Comparison of ENCODE assay signal across 25 mouse cellular contexts in genomic region chr5:145008878-145009659, GRCm38 (mm10). TPM values are rescaled to one million over a fixed set of nuclear protein-coding genes. Genes with fewer than 3 reads are reported as not detected.
DNase-seq lines count a peak whose midpoint lies in the region; ATAC-seq and TF ChIP-seq lines count a peak whose summit lies in the region.
"Had no signal": no experiment of that assay in that cellular context is flagged by ENCODE, and none has a peak within 500 bp of the region (broad histone marks: within the 10 kb centered on the region; RNA-seq: fewer than 3 reads in every experiment).

No protein-coding gene starts in this region.

- WGBS in neural tube, embryonic 15.5 days: 93% methylated on average over 15 of the region's 15 CpGs

- no peaks in the 10 kb centered on the region for H3K79me2 ChIP-seq in MEL (ENCODE audit: control insufficient read depth, insufficient read depth, low read length, poor library complexity)

- H3K4me1 ChIP-seq in MEL (ENCODE audit: control insufficient read depth in 1 of 2, insufficient read depth in 2 of 2, low read length in 2 of 2): peaks cover 6 to 9% of the 10 kb centered on the region in 2 experiments; a peak in 3 of 4 replicates
- H3K4me1 ChIP-seq in neural tube, embryonic 15.5 days: no peaks in the 10 kb centered on the region
- H3K4me1 ChIP-seq: forebrain, embryonic 13.5 days; forebrain, embryonic 15.5 days had no signal

- no peak for ATAC-seq in neural tube, embryonic 15.5 days (ENCODE audit: low FRiP score)
- ATAC-seq: forebrain, embryonic 13.5 days; forebrain, embryonic 15.5 days; forebrain, postnatal 0 days had no signal

- no peaks in the 10 kb centered on the region for H3K27me3 ChIP-seq in MEL (ENCODE audit: control insufficient read depth in 1 of 2, insufficient read depth in 2 of 2, low read length in 2 of 2)
- no peaks in the 10 kb centered on the region for H3K27me3 ChIP-seq in neural tube, embryonic 15.5 days (replicated peaks)
- H3K27me3 ChIP-seq: forebrain, embryonic 13.5 days; forebrain, embryonic 15.5 days had no signal

- H3K9me3 ChIP-seq in MEL (replicated peaks; ENCODE audit: insufficient read depth, low read length): no peaks in the 10 kb centered on the region
- H3K9me3 ChIP-seq in neural tube, embryonic 15.5 days (replicated peaks): no peaks in the 10 kb centered on the region
- H3K9me3 ChIP-seq: forebrain, embryonic 13.5 days; forebrain, embryonic 15.5 days; G1E had no signal

- no peak for TF ChIP-seq EP300 in MEL (IDR thresholded peaks at IDR 0.05; ENCODE audit: low read depth in 1 of 2, low read length in 2 of 2)

- peak; percentile 60 for DNase-seq in heart, adult 11 months
- no peak for DNase-seq in heart, adult 8-10 months (ENCODE audit: low spot score)
- DNase-seq in ES-CJ7 (ENCODE audit: low read depth, low spot score) (peak; percentile 2), MEL (ENCODE audit: low read depth, low spot score) (no peak)
- no peak for DNase-seq in cerebellum, adult 11 months
- DNase-seq: adrenal gland, adult 2 months; adrenal gland, postnatal 10 days; adrenal gland, postnatal 25 days; cerebellum, adult 11-12 months; cerebellum, adult 2 months; cerebellum, adult 9-10 months; cerebellum, postnatal 10 days; cerebellum, postnatal 25 days; forebrain, postnatal 0 days had no signal

- H3K4me3 ChIP-seq in MEL (ENCODE audit: control insufficient read depth in 1 of 2, insufficient read depth in 1 of 2, low read depth in 2 of 2, low read length in 2 of 2): no peak overlapping the region
- H3K4me3 ChIP-seq in neural tube, embryonic 15.5 days (replicated peaks): no peak overlapping the region
- H3K4me3 ChIP-seq: forebrain, embryonic 13.5 days; forebrain, embryonic 15.5 days had no signal

- no peak overlapping the region for H3K27ac ChIP-seq in MEL (ENCODE audit: control insufficient read depth, low read depth, low read length)
- H3K27ac ChIP-seq in neural tube, embryonic 15.5 days (replicated peaks): no peak overlapping the region
- H3K27ac ChIP-seq: forebrain, embryonic 13.5 days; forebrain, embryonic 15.5 days had no signal

- no peak overlapping the region for H3K9ac ChIP-seq in MEL (ENCODE audit: control insufficient read depth, low read depth, low read length, poor library complexity, severe bottlenecking)
- no peak overlapping the region for H3K9ac ChIP-seq in neural tube, embryonic 15.5 days (replicated peaks)
- H3K9ac ChIP-seq: forebrain, embryonic 13.5 days; forebrain, embryonic 15.5 days; forebrain, postnatal 0 days had no signal

- H3K36me3 ChIP-seq in MEL (ENCODE audit: control insufficient read depth in 1 of 2, insufficient read depth in 2 of 2, low read length in 2 of 2): no peaks in the 10 kb centered on the region; a peak in 2 of 4 replicates
- H3K36me3 ChIP-seq in neural tube, embryonic 15.5 days: no peaks in the 10 kb centered on the region
- H3K36me3 ChIP-seq: forebrain, embryonic 15.5 days; G1E had no signal

- no peak for TF ChIP-seq RAD21 in MEL (IDR thresholded peaks at IDR 0.05; ENCODE audit: low read depth, low read length)

- no peak for TF ChIP-seq CTCF in MEL (IDR thresholded peaks at IDR 0.05 in 2 of 3, conservative IDR thresholded peaks at IDR 0.05 in 1 of 3; ENCODE audit: control insufficient read depth in 1 of 3, insufficient read depth in 1 of 3, low read depth in 2 of 3, low read length in 3 of 3, poor library complexity in 1 of 3, severe bottlenecking in 1 of 3)

- no peak for TF ChIP-seq POLR2A in MEL (IDR thresholded peaks at IDR 0.05; ENCODE audit: control insufficient read depth in 1 of 2, insufficient read depth in 1 of 2, low read depth in 1 of 2, low read length in 2 of 2, poor library complexity in 1 of 2)

- no peak overlapping the region for H3K4me2 ChIP-seq in neural tube, embryonic 15.5 days
- H3K4me2 ChIP-seq: forebrain, embryonic 13.5 days; forebrain, embryonic 15.5 days had no signal

TF ChIP-seq in MEL, 35 proteins besides CTCF, POLR2A, EP300 and RAD21:
- TF ChIP-seq POLR2AphosphoS2 (IDR thresholded peaks at IDR 0.05; ENCODE audit: low read length): no peak
- peak; percentile 94 for TF ChIP-seq ZNF384 (IDR thresholded peaks at IDR 0.05; ENCODE audit: low read depth, low read length)

RNA-seq across cellular contexts. Expression of gene Gm4871, which starts 23.5 kb away (rescaled TPM):
- not detected for total RNA-seq in heart, adult 8-10 months (2022)
- total RNA-seq in MEL (2012; rRNA removed): not detected in 2 replicates
- polyA plus RNA-seq in MEL (2012; ENCODE audit: insufficient read depth in 1 of 2, insufficient read length in 2 of 2, low read depth in 1 of 2, low replicate concordance in 2 of 2, missing spikeins in 1 of 2): not detected
- polyA plus RNA-seq in neural tube, embryonic 15.5 days (2015; fragmentation: Nextera tagmentation; extraction: Ambion mirVana): not detected in 2 replicates
- total RNA-seq: adrenal gland, adult 2 months; adrenal gland, postnatal 10 days; adrenal gland, postnatal 25 days; adrenal gland, postnatal 4 days; forebrain, postnatal 0 days; G1E had no signal
- polyA plus RNA-seq: adrenal gland, adult 2 months; brain, embryonic 14.5 days; C2C12; cerebellum, adult 2 months; cortical plate, adult 2 months; embryonic facial prominence, embryonic 11.5 days; embryonic facial prominence, embryonic 14.5 days; forebrain, embryonic 11.5 days; forebrain, embryonic 13.5 days; forebrain, embryonic 15.5 days; forebrain, postnatal 0 days; G1E had no signal

RNA-seq across cellular contexts. Expression of gene 1700018F24Rik, which starts 33.7 kb away (rescaled TPM):
- not detected for total RNA-seq in heart, adult 8-10 months (2022)
- total RNA-seq in MEL (2012; rRNA removed): not detected in 2 replicates
- polyA plus RNA-seq in MEL (2012; ENCODE audit: insufficient read depth in 1 of 2, insufficient read length in 2 of 2, low read depth in 1 of 2, low replicate concordance in 2 of 2, missing spikeins in 1 of 2): not detected
- not detected in 2 replicates for polyA plus RNA-seq in neural tube, embryonic 15.5 days (2015; fragmentation: Nextera tagmentation; extraction: Ambion mirVana)
- total RNA-seq: adrenal gland, adult 2 months; adrenal gland, postnatal 10 days; adrenal gland, postnatal 25 days; adrenal gland, postnatal 4 days; forebrain, postnatal 0 days; G1E had no signal
- polyA plus RNA-seq: adrenal gland, adult 2 months; brain, embryonic 14.5 days; C2C12; cerebellum, adult 2 months; cortical plate, adult 2 months; embryonic facial prominence, embryonic 11.5 days; forebrain, embryonic 11.5 days; forebrain, embryonic 13.5 days; forebrain, embryonic 15.5 days; forebrain, postnatal 0 days; G1E had no signal

RNA-seq across cellular contexts. Expression of gene Smurf1, which starts 43.4 kb away (rescaled TPM):
- total RNA-seq in heart, adult 8-10 months (2022): 10 to 100 TPM; 29.5 to 34.9 (median 30.3) TPM
- 3.9 and 4.0 TPM in 2 replicates for total RNA-seq in MEL (2012; rRNA removed)
- polyA plus RNA-seq in MEL (2012; ENCODE audit: insufficient read depth in 1 of 2, insufficient read length in 2 of 2, low read depth in 1 of 2, low replicate concordance in 2 of 2, missing spikeins in 1 of 2): 10 to 100 TPM in 1 of 2 experiments, not detected in 1; 10.6 TPM
- polyA plus RNA-seq in neural tube, embryonic 15.5 days (2015; fragmentation: Nextera tagmentation; extraction: Ambion mirVana): 22.4 and 23.7 TPM in 2 replicates

Comparison
In these comparisons a context has a peak if more than half of its experiments do, and no peak if none do; other contexts are left out.
1. DNase-seq: peak in heart, adult 11 months (single experiment) and ES-CJ7 (single experiment); none in heart, adult 8-10 months (single experiment), MEL (single experiment) and cerebellum, adult 11 months (single experiment).